Mouse (Mus musculus) left cerebral cortex, adult 9 months (tissue): ENCODE measurements at regions not wholly inside any gene's neighbourhood (a gene's known extent, or its start where the extent isn't known, plus 50 kb on each side); places are given as distances from the start of the nearest gene placed in this dataset.
A peak's percentile ranks its signal among the peaks of the same experiment; 100 is the strongest.

ENCODE experiments used
- DNase-seq, 2 experiments: peaks; one replicate each; pipeline ENCODE4 v3.0.0; 2022; ENCODE audit warnings: low spot score in 2 of 2

- DNase-seq = no peak
Observed at GRCm38 (mm10) chr12:90946528-90946918, 208.3 kb upstream of the Dio2 start.

GRCm38 (mm10) chr12:90945743-90946527 lies 207.7 kb upstream of the Dio2 start:
- DNase-seq = no peak

GRCm38 (mm10) chr12:90932684-90933083 lies 194.4 kb upstream of the Dio2 start:
- DNase-seq = no peak

GRCm38 (mm10) chr12:90932201-90932600 lies 194.0 kb upstream of the Dio2 start:
- no peak for DNase-seq

GRCm38 (mm10) chr12:90930091-90930715 lies 192.0 kb upstream of the Dio2 start:
- no peak for DNase-seq

GRCm38 (mm10) chr12:90923603-90924002 lies 185.4 kb upstream of the Dio2 start:
- no peak for DNase-seq

- no peak for DNase-seq
Observed at GRCm38 (mm10) chr12:90923148-90923547, 184.9 kb upstream of the Dio2 start.

- DNase-seq = no peak
Observed at GRCm38 (mm10) chr12:90921227-90921626, 183.0 kb upstream of the Dio2 start.

GRCm38 (mm10) chr12:90915929-90916713 lies 177.9 kb upstream of the Dio2 start:
- DNase-seq = peak; percentile 35 to 46

GRCm38 (mm10) chr12:90903991-90904390 lies 165.8 kb upstream of the Dio2 start:
- DNase-seq = no peak

GRCm38 (mm10) chr12:90893655-90894370 lies 155.6 kb upstream of the Dio2 start:
- DNase-seq = no peak

GRCm38 (mm10) chr12:90876230-90877005 lies 138.2 kb upstream of the Dio2 start:
- DNase-seq = no peak

GRCm38 (mm10) chr12:90874840-90875239 lies 136.6 kb upstream of the Dio2 start:
- no peak for DNase-seq

GRCm38 (mm10) chr12:90873959-90874358 lies 135.7 kb upstream of the Dio2 start:
- no peak for DNase-seq

- no peak for DNase-seq
Observed at GRCm38 (mm10) chr12:90866597-90866996, 128.4 kb upstream of the Dio2 start.

GRCm38 (mm10) chr12:90862632-90863031 lies 124.4 kb upstream of the Dio2 start:
- no peak for DNase-seq

GRCm38 (mm10) chr12:90857746-90858145 lies 119.5 kb upstream of the Dio2 start:
- DNase-seq = no peak

GRCm38 (mm10) chr12:90810666-90811065 lies 72.4 kb upstream of the Dio2 start:
- no peak for DNase-seq

GRCm38 (mm10) chr12:90790562-90790961 lies 52.3 kb upstream of the Dio2 start:
- DNase-seq = no peak
